Mouse (Mus musculus) E14TG2a.4 (cell line): Measurements from ENCODE around the gene Plekhs1.

Experiments used
- CTCF ChIP-seq: conservative IDR thresholded peaks from 2 replicates; pipeline ENCODE4 v1.5.1; 2014; ENCODE audit warnings: low read length
- POU5F1 ChIP-seq: IDR thresholded peaks from 2 replicates; pipeline ENCODE4 v1.6.1; 2014; ENCODE audit warnings: low read length, borderline replicate concordance

DNA sequence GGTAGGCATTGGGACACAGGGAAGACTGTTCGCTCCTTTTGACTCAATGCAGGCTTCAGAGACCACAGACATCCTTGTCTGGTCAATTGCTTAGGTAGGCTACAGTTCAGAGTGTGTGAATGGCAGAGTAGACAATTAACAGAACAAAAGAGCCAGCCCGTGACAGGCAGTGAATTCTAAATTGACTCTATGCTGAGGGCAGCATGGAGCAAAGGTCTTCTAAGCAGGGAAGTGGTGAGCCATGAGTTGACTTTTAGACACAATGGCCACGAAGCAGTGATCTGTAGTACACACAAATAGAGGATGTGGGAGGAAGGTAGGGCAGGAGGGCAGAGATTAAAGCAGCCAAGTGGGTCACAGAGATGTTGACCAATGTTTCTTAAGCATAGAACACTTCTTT is 16.4 kb downstream of the Plekhs1 start:
- TF ChIP-seq CTCF = no peak
- no peak for TF ChIP-seq POU5F1
